Comparison of ENCODE assay signal across 19 mouse cellular contexts in genomic region chr6:43471556-43471955, GRCm38 (mm10).
DNase-seq lines count a peak whose midpoint lies in the region; ATAC-seq and TF ChIP-seq lines count a peak whose summit lies in the region.
"Had no signal": no experiment of that assay in that cellular context is flagged by ENCODE, and none has a peak within 500 bp of the region (broad histone marks: within the 10 kb centered on the region; RNA-seq: fewer than 3 reads in every experiment).

No protein-coding gene starts in this region.

- TF ChIP-seq POLR2A in kidney, adult 2 months (IDR thresholded peaks at IDR 0.05; ENCODE audit: low read depth, low read length): no peak

- TF ChIP-seq CTCF in kidney, adult 2 months (conservative IDR thresholded peaks at IDR 0.05; ENCODE audit: insufficient read depth, insufficient read length, low read depth, low read length): no peak

- no peak overlapping the region for H3K27ac ChIP-seq in midbrain, embryonic 11.5 days (ENCODE audit: low read depth, low read length)
- no peak overlapping the region for H3K27ac ChIP-seq in midbrain, embryonic 15.5 days
- H3K27ac ChIP-seq in kidney, adult 2 months (ENCODE audit: insufficient read depth, low read depth, low read length): no peak overlapping the region
- H3K27ac ChIP-seq: embryonic facial prominence, embryonic 10.5 days; embryonic facial prominence, embryonic 12.5 days; forebrain, embryonic 10.5 days; forebrain, embryonic 12.5 days had no signal

- no peaks in the 10 kb centered on the region for H3K9me3 ChIP-seq in midbrain, embryonic 11.5 days (ENCODE audit: control insufficient read depth, low read length)
- no peaks in the 10 kb centered on the region for H3K9me3 ChIP-seq in midbrain, embryonic 15.5 days
- H3K9me3 ChIP-seq: embryonic facial prominence, embryonic 10.5 days; embryonic facial prominence, embryonic 12.5 days; forebrain, embryonic 10.5 days; forebrain, embryonic 12.5 days had no signal

- H3K9ac ChIP-seq in midbrain, embryonic 11.5 days (ENCODE audit: low read length): no peak overlapping the region
- H3K9ac ChIP-seq in midbrain, embryonic 15.5 days: no peak overlapping the region
- H3K9ac ChIP-seq: embryonic facial prominence, embryonic 12.5 days; forebrain, embryonic 12.5 days had no signal

- no peak overlapping the region for H3K4me2 ChIP-seq in midbrain, embryonic 11.5 days
- H3K4me2 ChIP-seq in midbrain, embryonic 15.5 days: no peak overlapping the region
- H3K4me2 ChIP-seq: embryonic facial prominence, embryonic 12.5 days; forebrain, embryonic 12.5 days had no signal

- H3K4me1 ChIP-seq in midbrain, embryonic 11.5 days (ENCODE audit: control insufficient read depth, insufficient read depth, low read length): no peaks in the 10 kb centered on the region
- H3K4me1 ChIP-seq in midbrain, embryonic 15.5 days: peaks cover 4% of the 10 kb centered on the region; the same call in 1 of the 2 replicates
- no peaks in the 10 kb centered on the region for H3K4me1 ChIP-seq in kidney, adult 2 months (ENCODE audit: control insufficient read depth, insufficient read depth, low read length)
- H3K4me1 ChIP-seq: embryonic facial prominence, embryonic 10.5 days; embryonic facial prominence, embryonic 12.5 days; forebrain, embryonic 12.5 days had no signal

- peak; percentile 12 for DNase-seq in adrenal gland, adult 8-10 months
- DNase-seq in adrenal gland, postnatal 25 days: no peak
- peak; percentile 39 for DNase-seq in midbrain, embryonic 11.5 days (ENCODE audit: low spot score, missing footprints)
- DNase-seq in fibroblast of lung, adult 2 months (ENCODE audit: low read depth): peak; percentile 6
- DNase-seq in kidney, adult 2 months: no peak
- DNase-seq: cerebellum, adult 11-12 months; cerebellum, adult 2 months; cerebellum, adult 9-10 months; cerebellum, postnatal 10 days; cerebellum, postnatal 25 days had no signal

- no peak for ATAC-seq in midbrain, embryonic 11.5 days (ENCODE audit: low FRiP score)
- ATAC-seq in midbrain, embryonic 15.5 days (replicated peaks): no peak
- ATAC-seq: activated CD4-positive, CD25-positive, alpha-beta regulatory T cell, adult 4 months; forebrain, embryonic 14.5 days; forebrain, embryonic 16.5 days; Patski had no signal

- 84% methylated on average over 1 of the region's 1 CpGs for WGBS in midbrain, embryonic 11.5 days
- WGBS in midbrain, embryonic 15.5 days: 90% methylated on average over 1 of the region's 1 CpGs
- 73% methylated on average over 1 of the region's 1 CpGs for WGBS in kidney, adult 2 months

- no peaks in the 10 kb centered on the region for H3K36me3 ChIP-seq in midbrain, embryonic 11.5 days (ENCODE audit: control insufficient read depth, insufficient read depth, low read length)
- no peaks in the 10 kb centered on the region for H3K36me3 ChIP-seq in midbrain, embryonic 15.5 days (replicated peaks)
- no peaks in the 10 kb centered on the region for H3K36me3 ChIP-seq in kidney, adult 2 months (ENCODE audit: control insufficient read depth, insufficient read depth, low read length)
- H3K36me3 ChIP-seq: embryonic facial prominence, embryonic 10.5 days; embryonic facial prominence, embryonic 12.5 days; forebrain, embryonic 10.5 days; forebrain, embryonic 12.5 days had no signal

- H3K4me3 ChIP-seq in midbrain, embryonic 11.5 days (ENCODE audit: low read depth, low read length): no peak overlapping the region
- no peak overlapping the region for H3K4me3 ChIP-seq in midbrain, embryonic 15.5 days
- H3K4me3 ChIP-seq in kidney, adult 2 months (ENCODE audit: insufficient read depth, low read depth, low read length): no peak overlapping the region
- H3K4me3 ChIP-seq: embryonic facial prominence, embryonic 10.5 days; embryonic facial prominence, embryonic 12.5 days; forebrain, embryonic 10.5 days; forebrain, embryonic 12.5 days had no signal

- H3K27me3 ChIP-seq in midbrain, embryonic 11.5 days (ENCODE audit: control insufficient read depth, insufficient read depth, low read length): no peaks in the 10 kb centered on the region
- H3K27me3 ChIP-seq in midbrain, embryonic 15.5 days (replicated peaks): no peaks in the 10 kb centered on the region
- no peaks in the 10 kb centered on the region for H3K27me3 ChIP-seq in kidney, adult 2 months (replicated peaks; ENCODE audit: control insufficient read depth, insufficient read depth, low read length)
- H3K27me3 ChIP-seq: embryonic facial prominence, embryonic 12.5 days; forebrain, embryonic 12.5 days; Patski had no signal

Comparison
In these comparisons a context has a peak if more than half of its experiments do, and no peak if none do; other contexts are left out.
1. DNase-seq: peak in adrenal gland, adult 8-10 months (single experiment), midbrain, embryonic 11.5 days (single experiment) and fibroblast of lung, adult 2 months (single experiment); none in adrenal gland, postnatal 25 days (single experiment) and kidney, adult 2 months (single experiment).